Comparison of ENCODE assay signal across 8 mouse cellular contexts in the genomic region with DNA sequence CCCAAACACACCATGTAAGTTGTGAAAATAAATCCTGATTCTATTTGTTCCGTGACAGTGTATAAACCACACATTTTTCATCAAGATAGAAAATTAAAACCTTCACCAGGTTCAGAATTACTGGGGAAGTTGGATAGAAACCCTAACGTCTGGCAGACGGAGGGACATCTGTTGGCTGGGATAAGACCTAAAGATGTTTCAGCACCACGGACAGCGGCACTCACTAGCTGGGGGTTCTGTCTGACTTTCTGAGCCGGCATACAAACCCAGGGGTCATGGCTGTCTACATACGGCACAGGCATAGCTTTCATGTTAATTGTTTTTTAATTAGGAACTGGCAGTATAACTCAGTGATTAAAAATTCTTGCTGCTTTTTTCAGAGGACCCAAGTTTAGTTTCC.
A peak's percentile ranks its signal among the peaks of the same experiment; 100 is the strongest.
DNase-seq lines count a peak whose midpoint lies in the region; ATAC-seq and TF ChIP-seq lines count a peak whose summit lies in the region.
"Had no signal": no experiment of that assay in that cellular context is flagged by ENCODE, and none has a peak within 500 bp of the region (broad histone marks: within the 10 kb centered on the region; RNA-seq: fewer than 3 reads in every experiment).

No protein-coding gene starts in this region.

- no peak overlapping the region for H3K4me3 ChIP-seq in limb, embryonic 14.5 days (replicated peaks; ENCODE audit: low read length)
- H3K4me3 ChIP-seq: stomach, embryonic 15.5 days had no signal

- no peak for ATAC-seq in limb, embryonic 14.5 days (ENCODE audit: low FRiP score, low read depth)
- no peak for ATAC-seq in monocyte, adult 5-6 weeks (replicated peaks; ENCODE audit: insufficient number of reproducible peaks, low FRiP score, low TSS enrichment, poor library complexity, severe bottlenecking)
- ATAC-seq in megakaryocyte-erythroid progenitor cell, adult 5-6 weeks (replicated peaks; ENCODE audit: low FRiP score, low TSS enrichment, poor library complexity, severe bottlenecking), result no peak

- DNase-seq in left cerebral cortex, postnatal 4 days, result peak; percentile 51
- DNase-seq in left cerebral cortex, postnatal 36 days (ENCODE audit: low spot score in 2 of 2), result no peak
- peak; percentile 2 for DNase-seq in MEL-GATA-1-ER (ENCODE audit: extremely low read depth, low read depth)
- peak; percentile 64 for DNase-seq in brain, embryonic 14.5 days (ENCODE audit: low read depth)
- peak; percentile 92 for DNase-seq in limb, embryonic 14.5 days (ENCODE audit: low spot score)

- H3K4me2 ChIP-seq in limb, embryonic 14.5 days (replicated peaks; ENCODE audit: low read depth, low read length, severe bottlenecking), result no peak overlapping the region
- H3K4me2 ChIP-seq: stomach, embryonic 15.5 days had no signal

- H3K27ac ChIP-seq in limb, embryonic 14.5 days (replicated peaks; ENCODE audit: low read depth, low read length), result no peak overlapping the region
- H3K27ac ChIP-seq: stomach, embryonic 15.5 days had no signal

- no peaks in the 10 kb centered on the region for H3K9me3 ChIP-seq in limb, embryonic 14.5 days (ENCODE audit: control insufficient read depth, low read length)
- H3K9me3 ChIP-seq: stomach, embryonic 15.5 days had no signal

- no peaks in the 10 kb centered on the region for H3K36me3 ChIP-seq in limb, embryonic 14.5 days (ENCODE audit: control insufficient read depth, insufficient read depth, low read length)
- H3K36me3 ChIP-seq: stomach, embryonic 15.5 days had no signal

- intact Hi-C loops in left cerebral cortex, postnatal 4 days (cut with DNase I), result no loop called here
- intact Hi-C loops in left cerebral cortex, postnatal 36 days (cut with DNase I), result no loop called here

- TF ChIP-seq POLR2A in brain, embryonic 14.5 days (IDR thresholded peaks at IDR 0.05; ENCODE audit: borderline replicate concordance, extremely low read depth, insufficient read depth, insufficient read length, poor library complexity, severe bottlenecking), result no peak
- no peak for TF ChIP-seq POLR2A in limb, embryonic 14.5 days (IDR thresholded peaks at IDR 0.05; ENCODE audit: borderline replicate concordance, extremely low read depth, insufficient read depth, insufficient read length)

- H3K4me1 ChIP-seq in limb, embryonic 14.5 days (ENCODE audit: control insufficient read depth, insufficient read depth, low read length), result no peaks in the 10 kb centered on the region
- H3K4me1 ChIP-seq: stomach, embryonic 15.5 days had no signal

- TF ChIP-seq CTCF in brain, embryonic 14.5 days (IDR thresholded peaks at IDR 0.05; ENCODE audit: borderline replicate concordance, extremely low read depth, insufficient read depth, insufficient read length), result no peak

- no peak overlapping the region for H3K9ac ChIP-seq in limb, embryonic 14.5 days (ENCODE audit: low read depth, low read length, severe bottlenecking)
- H3K9ac ChIP-seq: stomach, embryonic 15.5 days had no signal

- H3K27me3 ChIP-seq in limb, embryonic 14.5 days (ENCODE audit: control insufficient read depth, insufficient read depth, low read length), result peaks cover 13% of the 10 kb centered on the region; the same call in 1 of the 2 replicates

- WGBS in limb, embryonic 14.5 days, result 6% methylated on average over 7 of the region's 7 CpGs

Comparison
In these comparisons a context has a peak if more than half of its experiments do, and no peak if none do; other contexts are left out.
1. DNase-seq: peak in left cerebral cortex, postnatal 4 days (single experiment), MEL-GATA-1-ER (single experiment), brain, embryonic 14.5 days (single experiment) and limb, embryonic 14.5 days (single experiment); none in left cerebral cortex, postnatal 36 days (0 of 2).